Mouse (Mus musculus): ENCODE data around the gene Cnnm2. TPM values are rescaled to one million over a fixed set of nuclear protein-coding genes. Genes with fewer than 3 reads are reported as not detected.

Gene Cnnm2
- total RNA-seq, 1 experiment, result 43.2 TPM

GRCm38 (mm10) chr19:46789782-46790181 lies 28.4 kb downstream of the Cnnm2 start:
- H3K9me3 ChIP-seq (ENCODE audit: control insufficient read depth, insufficient read depth, low read depth, low read length), result no peaks in the 10 kb centered on the region
- H3K27ac ChIP-seq (ENCODE audit: insufficient read depth, low read depth, low read length, poor library complexity, severe bottlenecking), result no peak overlapping the region
- H3K4me3 ChIP-seq (ENCODE audit: insufficient read depth in 1 of 2, low read depth in 1 of 2, low read length in 2 of 2, poor library complexity in 1 of 2, severe bottlenecking in 1 of 2), result no peak overlapping the region
- TF ChIP-seq CHD2 (IDR thresholded peaks at IDR 0.05; ENCODE audit: low read depth, low read length) (no peak), ZC3H11A (IDR thresholded peaks at IDR 0.05; ENCODE audit: borderline replicate concordance, low read depth, low read length) (no peak), MAFK (IDR thresholded peaks at IDR 0.05; ENCODE audit: insufficient read depth, low read depth, low read length) (no peak), HCFC1 (IDR thresholded peaks at IDR 0.05; ENCODE audit: borderline replicate concordance, insufficient read depth, low read length) (no peak), ZNF384 (IDR thresholded peaks at IDR 0.05; ENCODE audit: low read depth, low read length) (no peak)
- no peaks in the 10 kb centered on the region for H3K4me1 ChIP-seq (ENCODE audit: control insufficient read depth in 2 of 2, insufficient read depth in 2 of 2, low read length in 2 of 2, poor library complexity in 1 of 2)
- no peaks in the 10 kb centered on the region for H3K36me3 ChIP-seq (ENCODE audit: control insufficient read depth, insufficient read depth, low read length, poor library complexity, severe bottlenecking)
- in situ Hi-C loops (cut with MboI; ENCODE audit: low sequenced_read_pairs in 2 of 2, unreplicated experiment in 2 of 2), result no loop called here
- no peak overlapping the region for H3K9ac ChIP-seq (ENCODE audit: insufficient read depth, low read depth, low read length, poor library complexity, severe bottlenecking)
- no peak for DNase-seq (ENCODE audit: low read depth, low spot score)

GRCm38 (mm10) chr19:46791360-46791759 lies 30.0 kb downstream of the Cnnm2 start:
- Histone ChIP-seq H3K4me3 (ENCODE audit: insufficient read depth in 1 of 2, low read depth in 1 of 2, low read length in 2 of 2, poor library complexity in 1 of 2, severe bottlenecking in 1 of 2) (no peak overlapping the region), H3K27ac (ENCODE audit: insufficient read depth, low read depth, low read length, poor library complexity, severe bottlenecking) (no peak overlapping the region), H3K36me3 (ENCODE audit: control insufficient read depth, insufficient read depth, low read length, poor library complexity, severe bottlenecking) (no peaks in the 10 kb centered on the region), H3K9ac (ENCODE audit: insufficient read depth, low read depth, low read length, poor library complexity, severe bottlenecking) (no peak overlapping the region), H3K9me3 (ENCODE audit: control insufficient read depth, insufficient read depth, low read depth, low read length) (no peaks in the 10 kb centered on the region), H3K4me1 (ENCODE audit: control insufficient read depth in 2 of 2, insufficient read depth in 2 of 2, low read length in 2 of 2, poor library complexity in 1 of 2) (no peaks in the 10 kb centered on the region)
- no peak for DNase-seq (ENCODE audit: low read depth, low spot score)
- TF ChIP-seq MAFK (IDR thresholded peaks at IDR 0.05; ENCODE audit: insufficient read depth, low read depth, low read length), result no peak
- no peak for TF ChIP-seq CHD2 (IDR thresholded peaks at IDR 0.05; ENCODE audit: low read depth, low read length)
- no peak for TF ChIP-seq HCFC1 (IDR thresholded peaks at IDR 0.05; ENCODE audit: borderline replicate concordance, insufficient read depth, low read length)
- TF ChIP-seq ZC3H11A (IDR thresholded peaks at IDR 0.05; ENCODE audit: borderline replicate concordance, low read depth, low read length), result no peak
- no peak for TF ChIP-seq ZNF384 (IDR thresholded peaks at IDR 0.05; ENCODE audit: low read depth, low read length)
- in situ Hi-C loops (cut with MboI; ENCODE audit: low sequenced_read_pairs in 2 of 2, unreplicated experiment in 2 of 2), result no loop called here

- H3K4me3 ChIP-seq (ENCODE audit: insufficient read depth in 1 of 2, low read depth in 1 of 2, low read length in 2 of 2, poor library complexity in 1 of 2, severe bottlenecking in 1 of 2), result no peak overlapping the region
- in situ Hi-C loops (cut with MboI; ENCODE audit: low sequenced_read_pairs in 2 of 2, unreplicated experiment in 2 of 2), result no loop called here
- DNase-seq (ENCODE audit: low read depth, low spot score), result no peak
- H3K36me3 ChIP-seq (ENCODE audit: control insufficient read depth, insufficient read depth, low read length, poor library complexity, severe bottlenecking), result no peaks in the 10 kb centered on the region
- H3K9me3 ChIP-seq (ENCODE audit: control insufficient read depth, insufficient read depth, low read depth, low read length), result no peaks in the 10 kb centered on the region
- TF ChIP-seq ZNF384 (IDR thresholded peaks at IDR 0.05; ENCODE audit: low read depth, low read length), result no peak
- no peak overlapping the region for H3K9ac ChIP-seq (ENCODE audit: insufficient read depth, low read depth, low read length, poor library complexity, severe bottlenecking)
- H3K27ac ChIP-seq (ENCODE audit: insufficient read depth, low read depth, low read length, poor library complexity, severe bottlenecking), result no peak overlapping the region
- H3K4me1 ChIP-seq (ENCODE audit: control insufficient read depth in 2 of 2, insufficient read depth in 2 of 2, low read length in 2 of 2, poor library complexity in 1 of 2), result no peaks in the 10 kb centered on the region
Observed at GRCm38 (mm10) chr19:46791921-46792320, 30.5 kb downstream of the Cnnm2 start.

GRCm38 (mm10) chr19:46792480-46792879 lies 31.1 kb downstream of the Cnnm2 start:
- Histone ChIP-seq H3K4me3 (ENCODE audit: insufficient read depth in 1 of 2, low read depth in 1 of 2, low read length in 2 of 2, poor library complexity in 1 of 2, severe bottlenecking in 1 of 2) (no peak overlapping the region), H3K9ac (ENCODE audit: insufficient read depth, low read depth, low read length, poor library complexity, severe bottlenecking) (no peak overlapping the region), H3K36me3 (ENCODE audit: control insufficient read depth, insufficient read depth, low read length, poor library complexity, severe bottlenecking) (no peaks in the 10 kb centered on the region), H3K9me3 (ENCODE audit: control insufficient read depth, insufficient read depth, low read depth, low read length) (no peaks in the 10 kb centered on the region), H3K4me1 (ENCODE audit: control insufficient read depth in 2 of 2, insufficient read depth in 2 of 2, low read length in 2 of 2, poor library complexity in 1 of 2) (no peaks in the 10 kb centered on the region), H3K27ac (ENCODE audit: insufficient read depth, low read depth, low read length, poor library complexity, severe bottlenecking) (no peak overlapping the region)
- DNase-seq (ENCODE audit: low read depth, low spot score), result no peak
- TF ChIP-seq ZC3H11A (IDR thresholded peaks at IDR 0.05; ENCODE audit: borderline replicate concordance, low read depth, low read length) (no peak), CHD2 (IDR thresholded peaks at IDR 0.05; ENCODE audit: low read depth, low read length) (no peak), HCFC1 (IDR thresholded peaks at IDR 0.05; ENCODE audit: borderline replicate concordance, insufficient read depth, low read length) (no peak)
- in situ Hi-C loops (cut with MboI; ENCODE audit: low sequenced_read_pairs in 2 of 2, unreplicated experiment in 2 of 2), result no loop called here

GRCm38 (mm10) chr19:46794181-46794580 lies 32.8 kb downstream of the Cnnm2 start:
- Histone ChIP-seq H3K4me3 (ENCODE audit: insufficient read depth in 1 of 2, low read depth in 1 of 2, low read length in 2 of 2, poor library complexity in 1 of 2, severe bottlenecking in 1 of 2) (no peak overlapping the region), H3K27ac (ENCODE audit: insufficient read depth, low read depth, low read length, poor library complexity, severe bottlenecking) (no peak overlapping the region), H3K4me1 (ENCODE audit: control insufficient read depth in 2 of 2, insufficient read depth in 2 of 2, low read length in 2 of 2, poor library complexity in 1 of 2) (no peaks in the 10 kb centered on the region), H3K36me3 (ENCODE audit: control insufficient read depth, insufficient read depth, low read length, poor library complexity, severe bottlenecking) (no peaks in the 10 kb centered on the region), H3K9me3 (ENCODE audit: control insufficient read depth, insufficient read depth, low read depth, low read length) (no peaks in the 10 kb centered on the region), H3K9ac (ENCODE audit: insufficient read depth, low read depth, low read length, poor library complexity, severe bottlenecking) (no peak overlapping the region)
- no peak for DNase-seq (ENCODE audit: low read depth, low spot score)
- TF ChIP-seq ZNF384 (IDR thresholded peaks at IDR 0.05; ENCODE audit: low read depth, low read length), result no peak
- TF ChIP-seq MAFK (IDR thresholded peaks at IDR 0.05; ENCODE audit: insufficient read depth, low read depth, low read length), result no peak
- TF ChIP-seq CHD2 (IDR thresholded peaks at IDR 0.05; ENCODE audit: low read depth, low read length), result no peak
- no peak for TF ChIP-seq ZC3H11A (IDR thresholded peaks at IDR 0.05; ENCODE audit: borderline replicate concordance, low read depth, low read length)
- no peak for TF ChIP-seq HCFC1 (IDR thresholded peaks at IDR 0.05; ENCODE audit: borderline replicate concordance, insufficient read depth, low read length)
- in situ Hi-C loops (cut with MboI; ENCODE audit: low sequenced_read_pairs in 2 of 2, unreplicated experiment in 2 of 2), result no loop called here

Data from ES-E14 (cell line).